Mouse (Mus musculus): ENCODE measurements around the gene Lmtk2. TPM values are rescaled to one million over a fixed set of nuclear protein-coding genes. Genes with fewer than 3 reads are reported as not detected.

Lmtk2 gene
- polyA plus RNA-seq, 1 experiment from 2014 or later = 4.4 TPM

GRCm38 (mm10) chr5:144119286-144119685 lies 19.1 kb downstream of the Lmtk2 start:
- ATAC-seq (ENCODE audit: insufficient number of reproducible peaks, insufficient read depth, low FRiP score, low read depth) = no peak
- no peaks in the 10 kb centered on the region for H3K27me3 ChIP-seq (ENCODE audit: control insufficient read depth, insufficient read depth, low read length)
- 71% methylated on average over 2 of the region's 2 CpGs for WGBS
- H3K4me3 ChIP-seq (ENCODE audit: control insufficient read depth in 1 of 2, insufficient read depth in 1 of 2, low read depth in 1 of 2, low read length in 2 of 2) = no peak overlapping the region
- H3K9ac ChIP-seq (ENCODE audit: low read length) = no peak overlapping the region
- H3K4me2 ChIP-seq (ENCODE audit: low read length) = no peak overlapping the region
- no peak overlapping the region for H3K27ac ChIP-seq (replicated peaks in 1 of 2; ENCODE audit: control insufficient read depth in 1 of 2, insufficient read depth in 1 of 2, low read depth in 2 of 2, low read length in 2 of 2)
- no peaks in the 10 kb centered on the region for H3K36me3 ChIP-seq (ENCODE audit: control insufficient read depth, insufficient read depth, low read length)
- H3K9me3 ChIP-seq (ENCODE audit: control insufficient read depth, low read length) = no peaks in the 10 kb centered on the region
- H3K4me1 ChIP-seq (ENCODE audit: control insufficient read depth in 2 of 2, insufficient read depth in 2 of 2, low read length in 2 of 2) = peaks cover 16 to 38% of the 10 kb centered on the region in 2 experiments

DNA sequence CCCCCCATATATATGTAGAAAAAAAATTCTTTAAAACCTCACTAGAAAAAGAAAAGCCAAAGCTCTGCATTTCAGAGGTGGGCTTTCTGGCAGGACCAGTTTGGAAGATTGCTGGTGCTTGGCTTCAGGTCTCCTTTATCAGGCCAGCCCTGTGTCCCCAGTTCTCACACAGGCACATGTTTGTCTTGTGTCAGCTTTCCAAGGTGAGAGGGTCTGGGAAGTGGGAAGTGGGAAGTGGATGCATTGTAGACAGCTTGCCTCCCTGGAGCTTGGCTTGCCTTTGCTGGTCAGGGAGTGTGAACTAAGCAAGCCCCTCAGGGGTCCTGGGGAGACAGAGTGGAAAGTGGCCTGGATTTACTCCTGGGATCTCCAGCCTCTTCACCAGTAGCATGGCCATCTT lies 21.3 kb downstream of the Lmtk2 start:
- peaks cover 13 to 21% of the 10 kb centered on the region in 2 experiments for H3K4me1 ChIP-seq (ENCODE audit: control insufficient read depth in 2 of 2, insufficient read depth in 2 of 2, low read length in 2 of 2)
- no peak overlapping the region for H3K4me2 ChIP-seq (ENCODE audit: low read length)
- H3K9ac ChIP-seq (ENCODE audit: low read length) = no peak overlapping the region
- no peak for ATAC-seq (ENCODE audit: insufficient number of reproducible peaks, insufficient read depth, low FRiP score, low read depth)
- no peak overlapping the region; a peak in 1 of 4 replicates for H3K27ac ChIP-seq (replicated peaks in 1 of 2; ENCODE audit: control insufficient read depth in 1 of 2, insufficient read depth in 1 of 2, low read depth in 2 of 2, low read length in 2 of 2)
- H3K4me3 ChIP-seq (ENCODE audit: control insufficient read depth in 1 of 2, insufficient read depth in 1 of 2, low read depth in 1 of 2, low read length in 2 of 2) = no peak overlapping the region
- H3K36me3 ChIP-seq (ENCODE audit: control insufficient read depth, insufficient read depth, low read length) = no peaks in the 10 kb centered on the region
- H3K27me3 ChIP-seq (ENCODE audit: control insufficient read depth, insufficient read depth, low read length) = no peaks in the 10 kb centered on the region
- H3K9me3 ChIP-seq (ENCODE audit: control insufficient read depth, low read length) = no peaks in the 10 kb centered on the region

- 82% methylated on average over 9 of the region's 9 CpGs for WGBS
- H3K4me2 ChIP-seq (ENCODE audit: low read length) = no peak overlapping the region
- no peak overlapping the region for H3K9ac ChIP-seq (ENCODE audit: low read length)
- H3K27me3 ChIP-seq (ENCODE audit: control insufficient read depth, insufficient read depth, low read length) = no peaks in the 10 kb centered on the region
- H3K27ac ChIP-seq (replicated peaks in 1 of 2; ENCODE audit: control insufficient read depth in 1 of 2, insufficient read depth in 1 of 2, low read depth in 2 of 2, low read length in 2 of 2) = no peak overlapping the region
- H3K4me3 ChIP-seq (ENCODE audit: control insufficient read depth in 1 of 2, insufficient read depth in 1 of 2, low read depth in 1 of 2, low read length in 2 of 2) = no peak overlapping the region
- no peaks in the 10 kb centered on the region for H3K9me3 ChIP-seq (ENCODE audit: control insufficient read depth, low read length)
- ATAC-seq (ENCODE audit: insufficient number of reproducible peaks, insufficient read depth, low FRiP score, low read depth) = no peak
- H3K36me3 ChIP-seq (ENCODE audit: control insufficient read depth, insufficient read depth, low read length) = peaks cover 10% of the 10 kb centered on the region
- H3K4me1 ChIP-seq (ENCODE audit: control insufficient read depth in 2 of 2, insufficient read depth in 2 of 2, low read length in 2 of 2) = peaks cover 7 to 12% of the 10 kb centered on the region in 2 experiments
Observed at GRCm38 (mm10) chr5:144125979-144126755, 25.9 kb downstream of the Lmtk2 start.

DNA sequence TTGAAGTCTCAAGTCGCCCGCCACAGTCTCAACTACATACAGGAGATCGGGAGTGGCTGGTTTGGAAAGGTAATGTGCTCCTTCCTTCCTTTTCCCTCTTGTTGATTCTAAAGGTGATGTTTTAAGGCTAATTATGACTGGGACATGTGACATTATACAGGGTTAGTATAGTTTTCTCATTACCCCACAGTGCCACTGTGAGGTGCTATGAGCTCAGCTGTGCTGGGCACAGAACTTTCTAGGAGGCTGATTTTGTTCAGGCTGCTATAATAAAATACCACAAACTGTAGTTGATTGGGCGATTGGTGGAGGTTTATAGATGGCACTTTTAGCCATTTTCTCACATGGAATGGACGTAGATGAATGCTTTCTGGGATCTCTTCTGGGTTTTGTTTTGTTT lies 43.3 kb downstream of the Lmtk2 start:
- H3K4me3 ChIP-seq (ENCODE audit: control insufficient read depth in 1 of 2, insufficient read depth in 1 of 2, low read depth in 1 of 2, low read length in 2 of 2) = no peak overlapping the region
- H3K9ac ChIP-seq (ENCODE audit: low read length) = no peak overlapping the region
- peaks cover 37% of the 10 kb centered on the region for H3K36me3 ChIP-seq (ENCODE audit: control insufficient read depth, insufficient read depth, low read length)
- no peak for ATAC-seq (ENCODE audit: insufficient number of reproducible peaks, insufficient read depth, low FRiP score, low read depth)
- no peak overlapping the region for H3K4me2 ChIP-seq (ENCODE audit: low read length)
- no peak overlapping the region for H3K27ac ChIP-seq (replicated peaks in 1 of 2; ENCODE audit: control insufficient read depth in 1 of 2, insufficient read depth in 1 of 2, low read depth in 2 of 2, low read length in 2 of 2)
- no peaks in the 10 kb centered on the region for H3K9me3 ChIP-seq (ENCODE audit: control insufficient read depth, low read length)
- H3K27me3 ChIP-seq (ENCODE audit: control insufficient read depth, insufficient read depth, low read length) = no peaks in the 10 kb centered on the region
- WGBS = 87% methylated on average over 5 of the region's 5 CpGs
- H3K4me1 ChIP-seq (ENCODE audit: control insufficient read depth in 2 of 2, insufficient read depth in 2 of 2, low read length in 2 of 2) = peaks cover 0 to 6% of the 10 kb centered on the region in 2 experiments; a peak in 1 of 4 replicates

DNA sequence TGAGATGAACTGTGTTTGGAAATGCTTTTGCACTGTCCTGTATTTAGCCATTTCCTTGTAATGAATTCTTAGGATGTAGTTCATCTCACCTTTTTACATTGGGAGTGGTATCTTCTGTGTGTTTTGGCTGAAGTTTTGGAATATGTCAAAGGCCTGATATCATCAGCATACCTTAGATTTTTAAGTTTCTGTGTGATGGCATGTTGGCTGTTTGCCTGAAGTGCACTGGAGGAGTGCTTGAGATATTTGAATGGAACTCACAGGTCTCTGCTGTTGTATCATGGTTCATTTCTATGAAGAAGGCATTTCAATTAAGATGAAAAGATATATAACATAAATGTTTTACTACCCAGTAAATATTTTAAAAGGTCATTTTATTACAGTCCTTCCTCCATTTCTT lies 46.7 kb downstream of the Lmtk2 start:
- ATAC-seq (ENCODE audit: insufficient number of reproducible peaks, insufficient read depth, low FRiP score, low read depth) = no peak
- 0 out of 4 replicates have a peak overlapping the region, but pooled peaks of 1 of the 2 experiments have one; percentile 1 for H3K27ac ChIP-seq (replicated peaks in 1 of 2; ENCODE audit: control insufficient read depth in 1 of 2, insufficient read depth in 1 of 2, low read depth in 2 of 2, low read length in 2 of 2)
- H3K4me1 ChIP-seq (ENCODE audit: control insufficient read depth in 2 of 2, insufficient read depth in 2 of 2, low read length in 2 of 2) = peaks cover 2 to 15% of the 10 kb centered on the region in 2 experiments; a peak in 2 of 4 replicates
- H3K9ac ChIP-seq (ENCODE audit: low read length) = no peak overlapping the region
- no peak overlapping the region for H3K4me2 ChIP-seq (ENCODE audit: low read length)
- H3K27me3 ChIP-seq (ENCODE audit: control insufficient read depth, insufficient read depth, low read length) = no peaks in the 10 kb centered on the region
- peaks cover 50% of the 10 kb centered on the region for H3K36me3 ChIP-seq (ENCODE audit: control insufficient read depth, insufficient read depth, low read length)
- H3K9me3 ChIP-seq (ENCODE audit: control insufficient read depth, low read length) = no peaks in the 10 kb centered on the region
- H3K4me3 ChIP-seq (ENCODE audit: control insufficient read depth in 1 of 2, insufficient read depth in 1 of 2, low read depth in 1 of 2, low read length in 2 of 2) = no peak overlapping the region

DNA sequence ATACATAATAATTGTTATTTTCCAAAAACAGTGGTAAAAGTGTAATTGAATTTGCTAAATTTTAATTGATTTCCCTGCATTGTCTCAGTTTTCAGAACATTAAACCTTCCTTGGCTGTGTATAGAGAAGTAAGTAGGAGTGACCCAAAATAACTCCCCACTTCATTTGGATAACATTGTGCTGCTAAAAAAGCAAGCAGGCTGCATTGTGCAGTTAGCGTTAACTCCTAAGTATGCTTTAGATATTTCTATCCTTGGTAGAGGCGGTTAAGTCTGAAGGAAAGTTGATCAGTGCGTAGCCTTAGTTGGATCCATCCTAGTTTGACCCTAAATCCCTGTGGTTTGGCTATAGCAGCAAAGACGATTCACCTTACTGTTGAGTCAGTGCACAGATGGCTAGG lies 49.3 kb downstream of the Lmtk2 start:
- 0 out of 2 replicates have a peak overlapping the region, but pooled peaks have one; percentile 13 for H3K4me2 ChIP-seq (ENCODE audit: low read length)
- H3K4me3 ChIP-seq (ENCODE audit: control insufficient read depth in 1 of 2, insufficient read depth in 1 of 2, low read depth in 1 of 2, low read length in 2 of 2) = no peak overlapping the region
- ATAC-seq (ENCODE audit: insufficient number of reproducible peaks, insufficient read depth, low FRiP score, low read depth) = no peak
- no peaks in the 10 kb centered on the region for H3K27me3 ChIP-seq (ENCODE audit: control insufficient read depth, insufficient read depth, low read length)
- no peaks in the 10 kb centered on the region for H3K9me3 ChIP-seq (ENCODE audit: control insufficient read depth, low read length)
- peaks cover 2 to 18% of the 10 kb centered on the region in 2 experiments; a peak in 2 of 4 replicates for H3K4me1 ChIP-seq (ENCODE audit: control insufficient read depth in 2 of 2, insufficient read depth in 2 of 2, low read length in 2 of 2)
- 58% methylated on average over 4 of the region's 4 CpGs for WGBS
- H3K9ac ChIP-seq (ENCODE audit: low read length) = no peak overlapping the region
- peak overlapping the region in 1 of 2 experiments; percentile 7; a peak in 1 of 4 replicates for H3K27ac ChIP-seq (replicated peaks in 1 of 2; ENCODE audit: control insufficient read depth in 1 of 2, insufficient read depth in 1 of 2, low read depth in 2 of 2, low read length in 2 of 2)
- H3K36me3 ChIP-seq (ENCODE audit: control insufficient read depth, insufficient read depth, low read length) = peaks cover 51% of the 10 kb centered on the region

GRCm38 (mm10) chr5:144151270-144151669 lies 51.0 kb downstream of the Lmtk2 start:
- H3K4me1 ChIP-seq (ENCODE audit: control insufficient read depth in 2 of 2, insufficient read depth in 2 of 2, low read length in 2 of 2) = peaks cover 2 to 18% of the 10 kb centered on the region in 2 experiments; a peak in 2 of 4 replicates
- WGBS = 79% methylated on average over 4 of the region's 4 CpGs
- H3K9ac ChIP-seq (ENCODE audit: low read length) = no peak overlapping the region
- H3K27me3 ChIP-seq (ENCODE audit: control insufficient read depth, insufficient read depth, low read length) = no peaks in the 10 kb centered on the region
- no peak overlapping the region for H3K4me3 ChIP-seq (ENCODE audit: control insufficient read depth in 1 of 2, insufficient read depth in 1 of 2, low read depth in 1 of 2, low read length in 2 of 2)
- ATAC-seq (ENCODE audit: insufficient number of reproducible peaks, insufficient read depth, low FRiP score, low read depth) = no peak
- H3K27ac ChIP-seq (replicated peaks in 1 of 2; ENCODE audit: control insufficient read depth in 1 of 2, insufficient read depth in 1 of 2, low read depth in 2 of 2, low read length in 2 of 2) = no peak overlapping the region
- H3K9me3 ChIP-seq (ENCODE audit: control insufficient read depth, low read length) = no peaks in the 10 kb centered on the region
- peaks cover 40% of the 10 kb centered on the region for H3K36me3 ChIP-seq (ENCODE audit: control insufficient read depth, insufficient read depth, low read length)
- H3K4me2 ChIP-seq (ENCODE audit: low read length) = no peak overlapping the region
